Mouse (Mus musculus) splenic B cell, adult 2 months (primary cell): ENCODE results near the gene Nkain1.

Source experiments
- DNase-seq: peaks from one replicate; pipeline ENCODE4 v3.0.0-alpha.2; 2011; ENCODE audit warnings: low read depth, low spot score
- H3K27me3 ChIP-seq: 2 replicates; pipeline ENCODE4 v1.6.1; 2012; ENCODE audit warnings: mild to moderate bottlenecking, low read length, moderate library complexity, mixed read lengths; ENCODE audit not compliant: control insufficient read depth, poor library complexity, insufficient read depth, severe bottlenecking
- H3K36me3 ChIP-seq: 2 replicates; pipeline ENCODE4 v1.6.1; 2012; ENCODE audit warnings: mild to moderate bottlenecking, low read length, moderate library complexity, mixed read lengths; ENCODE audit not compliant: control insufficient read depth, poor library complexity, insufficient read depth, severe bottlenecking

Gene Nkain1

DNA sequence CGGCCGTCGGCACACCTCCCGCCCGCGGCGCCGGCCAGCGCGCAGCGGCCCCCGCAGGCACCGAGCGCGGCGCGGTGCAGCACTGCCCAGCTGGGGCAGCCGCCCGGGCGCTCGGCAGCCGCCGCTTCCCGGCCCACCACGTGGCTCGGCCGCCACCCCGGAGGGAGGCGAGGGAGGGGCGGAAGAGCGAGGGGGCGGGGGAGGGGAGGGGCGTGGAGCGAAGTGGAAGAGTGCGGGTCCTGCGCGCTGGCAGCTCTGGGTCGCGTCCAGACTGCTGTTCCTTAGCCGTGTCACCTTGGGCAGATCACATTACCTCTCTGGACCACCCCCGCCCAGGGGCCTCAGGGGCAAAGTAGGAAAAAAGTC lies at the start of gene Nkain1:
TSS of gene Nkain1 (minus strand) at position 126 of the 366 bp plus-strand sequence.
- Histone ChIP-seq H3K36me3 (no peaks in the 10 kb centered on the region), H3K27me3 (no peaks in the 10 kb centered on the region)
- no peak for DNase-seq

DNA sequence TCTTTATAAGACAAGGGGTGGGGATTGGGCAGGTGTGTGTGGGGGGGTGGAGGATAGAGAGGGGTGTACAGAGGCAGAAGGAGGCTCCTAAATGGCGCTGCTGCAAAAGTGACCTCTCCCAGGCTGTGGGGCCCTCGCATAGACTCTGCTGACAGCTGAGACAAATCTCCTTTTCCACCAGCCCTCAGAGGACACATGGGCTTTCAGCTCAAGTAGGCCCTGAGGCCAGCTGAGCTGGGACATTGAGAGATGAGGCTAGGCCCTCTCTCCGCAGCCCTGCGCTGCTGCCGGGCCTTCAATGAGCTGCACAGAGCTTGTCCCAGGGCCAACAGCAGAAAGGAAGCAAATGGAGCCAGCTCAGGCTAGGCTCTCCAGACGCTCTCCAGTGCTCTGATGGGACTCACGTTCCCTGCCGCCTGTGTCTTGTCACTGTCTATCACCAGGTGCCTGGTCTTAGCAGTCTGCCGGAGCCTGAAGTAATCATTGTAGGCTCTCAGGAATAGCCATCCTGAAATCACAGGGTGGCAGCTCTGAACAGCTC lies 4.8 kb upstream of the Nkain1 start:
- Histone ChIP-seq H3K27me3 (no peaks in the 10 kb centered on the region), H3K36me3 (no peaks in the 10 kb centered on the region)
- no peak for DNase-seq

GRCm38 (mm10) chr4:130577081-130577480 lies 3.1 kb upstream of the Nkain1 start:
- DNase-seq, result no peak
- Histone ChIP-seq H3K36me3 (no peaks in the 10 kb centered on the region), H3K27me3 (no peaks in the 10 kb centered on the region)

DNA sequence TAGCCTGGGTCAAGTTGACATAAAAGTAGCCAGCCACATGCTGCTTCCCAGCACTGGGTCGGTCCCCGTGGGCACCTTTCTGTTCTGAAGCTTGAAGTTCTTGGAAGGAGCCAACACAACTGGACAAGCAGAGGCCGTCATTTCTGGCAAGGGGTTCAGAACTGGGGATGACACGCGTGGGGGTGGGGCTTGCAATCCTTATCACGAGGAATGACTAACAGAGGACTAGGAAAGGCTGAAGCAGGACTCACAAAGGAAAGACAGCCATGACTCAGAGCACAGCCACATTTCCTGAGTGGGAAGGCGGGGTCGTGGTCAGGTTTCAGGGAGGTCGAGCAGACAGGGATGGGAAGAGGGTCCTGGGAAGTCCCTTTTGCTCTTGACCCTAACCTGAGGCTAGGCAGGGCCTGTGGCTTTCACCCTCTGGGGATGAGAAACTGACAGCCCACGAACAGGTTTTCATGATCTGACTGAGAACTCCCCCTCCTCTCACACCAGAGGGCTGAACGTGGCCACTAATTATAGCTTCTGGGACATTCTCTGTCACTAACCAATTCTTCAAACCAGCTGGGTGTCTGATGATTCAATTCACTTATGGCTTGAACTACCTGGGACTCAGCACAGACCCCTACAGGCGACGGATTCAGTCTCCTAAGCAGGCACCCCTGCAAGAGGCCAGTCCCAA lies 2.4 kb upstream of the Nkain1 start:
- no peak for DNase-seq
- Histone ChIP-seq H3K27me3 (no peaks in the 10 kb centered on the region), H3K36me3 (no peaks in the 10 kb centered on the region)

DNA sequence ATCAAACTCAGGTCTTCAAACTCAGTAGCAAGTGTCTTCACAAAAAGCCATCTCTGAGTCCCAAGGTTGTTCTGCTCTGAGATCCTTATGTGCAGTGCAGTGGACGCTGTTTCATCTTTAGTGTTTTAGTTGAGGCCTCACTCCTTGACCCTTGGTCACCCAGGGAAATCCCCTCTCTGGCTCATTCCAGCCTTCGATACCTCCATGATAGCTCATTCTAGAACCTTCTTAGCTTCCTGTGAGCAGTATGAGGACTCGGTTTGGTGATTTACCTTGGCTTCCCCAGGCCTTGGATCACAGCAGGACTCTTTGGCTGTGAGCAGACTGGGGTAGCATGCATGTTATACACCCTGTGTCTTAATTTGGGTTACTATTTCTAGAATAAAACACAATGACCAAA lies 1.6 kb upstream of the Nkain1 start:
- no peaks in the 10 kb centered on the region for H3K36me3 ChIP-seq
- no peak for DNase-seq
- H3K27me3 ChIP-seq, result no peaks in the 10 kb centered on the region

DNA sequence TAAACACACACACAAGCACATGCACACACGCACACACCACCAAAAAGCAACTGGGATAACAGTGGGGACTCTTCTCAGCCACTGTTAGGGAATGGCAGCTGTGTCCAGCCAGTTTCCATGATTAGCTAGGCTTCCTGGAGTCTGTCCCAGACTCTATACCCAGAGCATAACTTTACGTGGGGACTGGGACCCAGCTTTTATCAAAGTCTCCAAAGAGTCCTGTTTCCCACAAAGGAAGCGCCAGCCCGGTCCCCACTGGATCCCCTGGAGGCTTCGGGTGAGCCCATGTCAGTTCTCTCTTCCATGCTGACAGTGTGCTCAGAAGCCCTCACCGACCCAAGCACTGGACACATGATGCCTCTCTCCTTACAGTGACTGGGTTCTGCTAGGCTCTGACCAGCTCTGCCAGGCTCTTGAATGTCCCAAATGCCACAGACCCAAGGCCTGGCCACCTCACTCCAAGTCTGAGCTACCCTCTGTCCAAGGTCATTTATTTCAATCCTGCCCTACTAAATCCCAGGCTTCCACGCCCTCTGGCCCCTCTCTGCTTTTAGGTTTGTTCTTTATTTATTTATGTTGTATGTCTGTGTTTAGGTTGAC lies 988 bp upstream of the Nkain1 start:
- H3K27me3 ChIP-seq, result no peaks in the 10 kb centered on the region

DNA sequence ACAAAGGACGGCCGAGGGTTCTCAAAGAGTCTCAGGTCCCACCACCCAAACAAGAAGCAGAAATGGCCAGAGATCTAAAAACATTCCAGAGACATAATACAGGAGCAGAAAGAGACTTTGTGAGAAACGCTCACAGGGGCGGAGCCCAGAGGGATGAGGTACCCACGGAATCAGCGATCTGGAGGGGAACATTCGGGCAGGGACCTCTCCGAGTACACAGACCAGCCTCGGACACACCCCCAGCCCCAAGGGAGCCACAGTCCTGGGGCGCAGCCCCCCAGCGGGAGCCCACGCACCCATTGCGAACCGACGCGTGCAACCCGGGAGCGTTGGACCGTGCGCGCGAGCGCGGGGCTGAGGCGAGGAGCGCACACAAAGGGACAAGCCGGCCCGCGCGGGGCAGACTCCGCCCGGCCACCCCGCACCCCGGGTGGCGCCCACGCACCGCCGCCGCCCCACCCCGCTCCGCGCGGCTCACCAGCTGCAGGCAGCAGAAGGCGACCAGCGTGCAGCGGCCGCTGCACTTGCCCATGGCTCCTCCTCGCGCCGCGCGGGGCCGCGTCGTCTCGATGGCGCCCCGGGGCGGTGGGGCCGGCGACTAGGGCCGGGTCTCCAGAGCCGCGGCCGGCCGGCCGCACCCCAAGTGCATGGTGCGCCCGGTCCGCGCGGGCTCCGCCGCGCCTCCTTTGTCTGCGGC lies 474 bp downstream of the Nkain1 start:
- Histone ChIP-seq H3K36me3 (no peaks in the 10 kb centered on the region), H3K27me3 (no peaks in the 10 kb centered on the region)
- DNase-seq, result no peak

More for the DNA sequence above, 988 bp upstream of the Nkain1 start:
- no peak for DNase-seq
- H3K36me3 ChIP-seq, result no peaks in the 10 kb centered on the region

GRCm38 (mm10) chr4:130573012-130573350 lies 992 bp downstream of the Nkain1 start:
- H3K27me3 ChIP-seq, result no peaks in the 10 kb centered on the region
- DNase-seq, result no peak
- H3K36me3 ChIP-seq, result no peaks in the 10 kb centered on the region

GRCm38 (mm10) chr4:130572545-130572944 lies 1.4 kb downstream of the Nkain1 start:
- H3K36me3 ChIP-seq, result no peaks in the 10 kb centered on the region

GRCm38 (mm10) chr4:130570941-130571720 lies 2.8 kb downstream of the Nkain1 start:
- DNase-seq, result no peak
- no peaks in the 10 kb centered on the region for H3K27me3 ChIP-seq
- H3K36me3 ChIP-seq, result no peaks in the 10 kb centered on the region

More at GRCm38 (mm10) chr4:130572545-130572944, 1.4 kb downstream of the Nkain1 start:
- no peak for DNase-seq
- no peaks in the 10 kb centered on the region for H3K27me3 ChIP-seq

GRCm38 (mm10) chr4:130568043-130568978 lies 5.7 kb downstream of the Nkain1 start:
- DNase-seq, result no peak
- H3K36me3 ChIP-seq, result no peaks in the 10 kb centered on the region
- no peaks in the 10 kb centered on the region for H3K27me3 ChIP-seq

DNA sequence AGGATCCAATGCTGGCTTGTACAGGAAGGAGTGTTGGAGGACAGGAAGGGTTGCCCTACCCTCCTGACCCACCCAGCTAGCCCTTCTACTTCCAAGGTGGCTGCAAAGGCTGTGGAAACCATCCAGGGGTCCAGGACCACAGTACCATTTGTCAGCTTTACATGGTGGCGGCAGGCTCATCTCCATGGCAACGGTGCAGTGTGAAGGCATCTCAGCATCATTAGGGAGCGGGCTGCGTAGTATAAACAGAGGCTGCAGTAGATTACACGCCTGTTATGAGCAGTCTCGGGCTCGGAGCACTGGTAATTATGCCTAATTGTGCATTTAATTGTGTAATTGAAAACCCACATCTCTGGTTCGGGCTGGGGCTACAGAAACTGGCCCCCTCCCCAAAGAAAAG lies 10.2 kb downstream of the Nkain1 start:
- Histone ChIP-seq H3K36me3 (no peaks in the 10 kb centered on the region), H3K27me3 (no peaks in the 10 kb centered on the region)
- DNase-seq, result no peak

GRCm38 (mm10) chr4:130563260-130563756 lies 10.7 kb downstream of the Nkain1 start:
- H3K27me3 ChIP-seq, result no peaks in the 10 kb centered on the region
- no peak for DNase-seq
- no peaks in the 10 kb centered on the region for H3K36me3 ChIP-seq
